Mouse (Mus musculus): ENCODE data around the gene Dpp6. TPM values are rescaled to one million over a fixed set of nuclear protein-coding genes. Genes with fewer than 3 reads are reported as not detected.

Dpp6 gene
- total and polyA plus RNA-seq, 3 experiments: 0.16 TPM; not detected in 2

DNA sequence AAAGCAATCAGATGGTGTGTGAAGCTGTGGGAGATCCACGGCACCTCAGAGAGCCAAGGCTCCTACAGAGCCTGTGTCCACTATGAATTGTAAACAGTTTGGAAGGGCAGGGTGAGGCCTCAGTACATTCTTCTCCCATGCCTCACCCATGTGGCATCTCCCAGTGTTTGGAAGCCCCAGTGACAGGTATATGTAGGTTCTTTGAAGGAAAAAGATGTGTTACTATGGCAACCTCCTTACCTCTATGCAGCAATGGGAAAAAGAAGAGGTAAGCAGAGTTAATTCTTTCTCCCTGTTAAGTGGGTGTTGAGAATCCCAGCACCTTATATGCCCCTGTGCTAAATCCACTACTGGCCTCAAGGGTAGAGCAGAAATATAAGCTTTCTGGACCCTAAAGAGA lies 351.5 kb downstream of the Dpp6 start:
- no peak for TF ChIP-seq GATA1 (IDR thresholded peaks at IDR 0.05; ENCODE audit: borderline replicate concordance, low read length)
- ATAC-seq (ENCODE audit: extremely low read depth, insufficient number of reproducible peaks, low FRiP score, poor library complexity, severe bottlenecking): no peak
- H3K27me3 ChIP-seq (ENCODE audit: insufficient read depth, low read length): no peaks in the 10 kb centered on the region
- no peaks in the 10 kb centered on the region for H3K4me1 ChIP-seq (ENCODE audit: insufficient read depth, low read depth, low read length)
- no peak overlapping the region for H3K4me3 ChIP-seq (ENCODE audit: low read depth, low read length)
- no peaks in the 10 kb centered on the region; the same call in 1 of the 2 replicates for H3K9me3 ChIP-seq (replicated peaks)
- no peak for DNase-seq (ENCODE audit: low spot score)
- H3K36me3 ChIP-seq (replicated peaks): no peaks in the 10 kb centered on the region

DNA sequence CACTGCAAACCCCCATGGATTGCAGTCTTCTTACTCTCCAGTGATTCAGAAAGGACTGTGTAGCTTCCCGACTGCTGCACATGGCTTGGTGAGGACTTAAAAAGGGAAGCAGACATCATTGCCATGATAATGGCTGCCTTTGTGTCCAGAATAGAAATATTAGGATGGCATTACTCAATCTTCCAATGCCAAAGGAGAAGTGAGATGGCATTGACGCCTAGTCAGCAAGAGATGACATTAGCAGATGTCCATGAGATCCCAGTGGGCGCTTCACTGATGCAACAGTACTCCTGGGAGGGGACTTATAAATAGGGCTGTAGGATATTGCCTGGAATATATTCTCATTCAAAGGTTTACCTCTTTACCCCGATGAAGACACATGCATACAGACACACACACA lies 368.0 kb downstream of the Dpp6 start:
- no peak for TF ChIP-seq TAL1 (conservative IDR thresholded peaks at IDR 0.05; ENCODE audit: low read depth, low read length)
- no peak for TF ChIP-seq GATA1 (IDR thresholded peaks at IDR 0.05; ENCODE audit: borderline replicate concordance, low read length)
- TF ChIP-seq CTCF (IDR thresholded peaks at IDR 0.05; ENCODE audit: low read depth, low read length): no peak
- TF ChIP-seq POLR2AphosphoS5 (IDR thresholded peaks at IDR 0.05; ENCODE audit: insufficient replicate concordance, low read depth, low read length): no peak
- TF ChIP-seq GATA2 (IDR thresholded peaks at IDR 0.05; ENCODE audit: borderline replicate concordance, low read depth, low read length): no peak
- no peak overlapping the region for H3K4me3 ChIP-seq (ENCODE audit: low read depth, low read length)
- ATAC-seq (ENCODE audit: extremely low read depth, insufficient number of reproducible peaks, low FRiP score, poor library complexity, severe bottlenecking) (no peak), DNase-seq (ENCODE audit: low spot score) (no peak)
- H3K36me3 ChIP-seq (replicated peaks): no peaks in the 10 kb centered on the region
- H3K9me3 ChIP-seq (replicated peaks): peaks cover 6% of the 10 kb centered on the region; the same call in 1 of the 2 replicates
- no peaks in the 10 kb centered on the region for H3K4me1 ChIP-seq (ENCODE audit: insufficient read depth, low read depth, low read length)
- H3K27me3 ChIP-seq (ENCODE audit: insufficient read depth, low read length): no peaks in the 10 kb centered on the region

DNA sequence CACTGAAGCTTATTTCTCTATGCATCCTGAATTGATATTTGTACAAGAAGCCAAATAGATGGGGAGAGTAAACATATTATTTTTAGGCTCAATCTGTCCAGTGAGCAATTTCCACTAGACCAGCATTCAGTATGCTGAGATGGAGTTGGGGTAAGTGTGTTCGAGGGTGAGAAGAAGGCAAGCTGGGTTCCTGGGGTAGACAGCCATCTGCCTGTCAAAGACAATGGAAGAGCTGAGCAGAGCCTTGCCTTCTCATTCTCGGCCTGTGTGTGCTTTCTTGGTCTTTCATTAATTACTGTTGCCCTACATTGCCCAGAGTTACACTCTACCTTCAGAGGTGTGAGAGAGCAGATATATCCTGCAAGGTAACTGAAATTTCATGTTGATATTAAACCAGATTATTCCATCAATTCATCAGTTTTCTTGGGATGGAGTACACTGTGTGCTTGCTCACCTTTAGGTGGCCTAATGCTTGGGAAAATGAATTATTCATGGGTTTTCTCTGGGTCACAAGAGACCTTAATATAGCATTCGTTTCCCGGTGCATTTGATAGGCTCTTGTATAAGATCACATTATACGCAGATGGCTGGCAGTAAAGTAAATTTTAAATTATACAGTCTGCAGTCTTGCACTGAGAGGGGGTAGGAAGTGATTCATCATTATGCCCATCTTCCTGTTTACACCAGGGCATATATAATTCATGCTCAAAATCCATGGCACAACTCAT lies 374.4 kb downstream of the Dpp6 start:
- no peaks in the 10 kb centered on the region for H3K4me1 ChIP-seq (ENCODE audit: insufficient read depth, low read depth, low read length)
- no peak for DNase-seq (ENCODE audit: low spot score)
- no peak overlapping the region for H3K4me3 ChIP-seq (ENCODE audit: low read depth, low read length)
- TF ChIP-seq GATA1 (IDR thresholded peaks at IDR 0.05; ENCODE audit: borderline replicate concordance, low read length): no peak
- no peak for TF ChIP-seq GATA2 (IDR thresholded peaks at IDR 0.05; ENCODE audit: borderline replicate concordance, low read depth, low read length)
- no peak for TF ChIP-seq TAL1 (conservative IDR thresholded peaks at IDR 0.05; ENCODE audit: low read depth, low read length)
- no peak for TF ChIP-seq CTCF (IDR thresholded peaks at IDR 0.05; ENCODE audit: low read depth, low read length)
- TF ChIP-seq POLR2AphosphoS5 (IDR thresholded peaks at IDR 0.05; ENCODE audit: insufficient replicate concordance, low read depth, low read length): no peak
- no peaks in the 10 kb centered on the region for H3K27me3 ChIP-seq (ENCODE audit: insufficient read depth, low read length)
- no peaks in the 10 kb centered on the region for H3K36me3 ChIP-seq (replicated peaks)
- 0 out of 2 replicates have a peak, but pooled peaks cover 1% of the 10 kb centered on the region for H3K9me3 ChIP-seq (replicated peaks)
- no peak for ATAC-seq (ENCODE audit: extremely low read depth, insufficient number of reproducible peaks, low FRiP score, poor library complexity, severe bottlenecking)

DNA sequence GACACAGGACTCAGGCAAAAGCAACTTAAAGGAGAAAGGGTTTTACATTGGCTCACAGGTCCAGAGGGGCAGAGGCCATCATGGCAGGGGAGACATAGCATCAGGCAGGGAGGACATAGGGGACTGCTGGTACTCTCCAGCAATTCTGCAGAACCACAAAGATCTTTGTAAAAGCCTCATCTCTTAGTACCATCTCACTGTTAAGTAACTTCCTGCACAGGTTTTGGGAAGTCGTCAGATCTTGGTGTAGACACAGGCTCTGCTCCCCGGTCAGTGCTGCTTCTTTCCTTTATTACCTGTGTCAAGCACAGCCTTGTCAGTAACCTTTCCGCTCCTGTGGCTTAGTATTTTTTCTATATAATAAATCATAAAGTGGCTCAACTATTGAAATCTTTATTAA lies 377.2 kb downstream of the Dpp6 start:
- TF ChIP-seq GATA2 (IDR thresholded peaks at IDR 0.05; ENCODE audit: borderline replicate concordance, low read depth, low read length) (no peak), TAL1 (conservative IDR thresholded peaks at IDR 0.05; ENCODE audit: low read depth, low read length) (no peak), GATA1 (IDR thresholded peaks at IDR 0.05; ENCODE audit: borderline replicate concordance, low read length) (no peak), POLR2AphosphoS5 (IDR thresholded peaks at IDR 0.05; ENCODE audit: insufficient replicate concordance, low read depth, low read length) (no peak), CTCF (IDR thresholded peaks at IDR 0.05; ENCODE audit: low read depth, low read length) (no peak)
- no peaks in the 10 kb centered on the region for H3K36me3 ChIP-seq (replicated peaks)
- H3K9me3 ChIP-seq (replicated peaks): no peaks in the 10 kb centered on the region; the same call in 1 of the 2 replicates
- H3K4me3 ChIP-seq (ENCODE audit: low read depth, low read length): no peak overlapping the region
- ATAC-seq (ENCODE audit: extremely low read depth, insufficient number of reproducible peaks, low FRiP score, poor library complexity, severe bottlenecking) (no peak), DNase-seq (ENCODE audit: low spot score) (no peak)
- no peaks in the 10 kb centered on the region for H3K27me3 ChIP-seq (ENCODE audit: insufficient read depth, low read length)
- no peaks in the 10 kb centered on the region for H3K4me1 ChIP-seq (ENCODE audit: insufficient read depth, low read depth, low read length)

DNA sequence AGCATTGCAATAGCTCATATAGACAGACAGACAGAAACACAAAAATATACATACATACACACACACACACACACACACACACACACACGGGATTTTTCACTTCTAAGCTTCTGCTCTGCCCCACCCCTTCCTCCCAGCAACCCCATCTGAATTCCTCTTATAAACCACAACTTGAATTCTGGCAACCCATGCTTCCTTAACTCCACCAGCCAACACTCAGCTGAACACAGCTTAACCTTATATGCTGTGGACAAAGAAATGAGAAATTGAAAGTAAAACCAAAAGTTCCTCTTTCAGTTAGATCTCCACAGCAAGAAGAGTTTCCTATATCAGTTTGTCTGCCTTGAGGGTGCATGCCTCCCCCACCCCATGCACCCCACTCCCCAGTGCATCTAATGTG lies 378.0 kb downstream of the Dpp6 start:
- no peaks in the 10 kb centered on the region for H3K36me3 ChIP-seq (replicated peaks)
- no peaks in the 10 kb centered on the region for H3K4me1 ChIP-seq (ENCODE audit: insufficient read depth, low read depth, low read length)
- H3K9me3 ChIP-seq (replicated peaks): peaks cover 2% of the 10 kb centered on the region
- ATAC-seq (ENCODE audit: extremely low read depth, insufficient number of reproducible peaks, low FRiP score, poor library complexity, severe bottlenecking) (no peak), DNase-seq (ENCODE audit: low spot score) (no peak)
- no peak overlapping the region for H3K4me3 ChIP-seq (ENCODE audit: low read depth, low read length)
- no peaks in the 10 kb centered on the region for H3K27me3 ChIP-seq (ENCODE audit: insufficient read depth, low read length)
- no peak for TF ChIP-seq GATA1 (IDR thresholded peaks at IDR 0.05; ENCODE audit: borderline replicate concordance, low read length)
- TF ChIP-seq CTCF (IDR thresholded peaks at IDR 0.05; ENCODE audit: low read depth, low read length): no peak
- no peak for TF ChIP-seq POLR2AphosphoS5 (IDR thresholded peaks at IDR 0.05; ENCODE audit: insufficient replicate concordance, low read depth, low read length)
- no peak for TF ChIP-seq TAL1 (conservative IDR thresholded peaks at IDR 0.05; ENCODE audit: low read depth, low read length)
- no peak for TF ChIP-seq GATA2 (IDR thresholded peaks at IDR 0.05; ENCODE audit: borderline replicate concordance, low read depth, low read length)

DNA sequence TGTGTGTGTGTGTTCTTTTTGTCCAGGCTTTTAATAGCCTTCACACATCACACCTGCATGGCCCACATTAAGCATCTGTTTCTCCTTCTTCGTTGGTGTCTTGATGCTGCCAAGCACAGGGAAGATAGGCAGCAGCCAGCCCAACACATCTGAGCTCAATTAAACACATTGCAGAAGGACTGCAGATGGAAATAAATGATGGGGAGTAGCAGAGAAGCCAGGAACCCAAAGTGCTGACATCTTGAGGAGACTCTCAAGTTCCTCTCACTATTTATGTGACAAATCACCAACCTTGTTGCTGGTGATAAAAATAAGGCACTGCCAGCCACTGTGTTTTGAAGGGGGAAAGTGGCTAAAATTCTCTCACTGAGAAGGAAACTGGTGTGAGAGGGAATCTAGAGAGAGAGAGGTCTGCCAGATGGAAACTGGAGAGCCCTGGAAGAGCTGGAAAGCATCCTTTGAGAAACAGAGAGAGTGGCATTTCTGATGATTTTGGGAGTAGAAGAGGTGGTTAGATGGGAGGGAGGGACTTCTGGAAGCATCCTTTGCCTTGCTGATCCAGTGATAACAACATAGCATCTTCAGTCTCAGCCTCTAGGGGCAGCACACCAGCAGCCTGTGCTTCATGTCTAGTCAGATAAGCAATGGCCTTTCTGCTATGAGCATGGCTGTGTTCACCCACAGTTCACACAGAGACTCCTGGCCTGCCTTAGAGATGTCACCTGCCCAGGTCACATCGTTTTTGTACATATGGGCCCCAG lies 383.8 kb downstream of the Dpp6 start:
- TF ChIP-seq POLR2AphosphoS5 (IDR thresholded peaks at IDR 0.05; ENCODE audit: insufficient replicate concordance, low read depth, low read length): no peak
- TF ChIP-seq GATA1 (IDR thresholded peaks at IDR 0.05; ENCODE audit: borderline replicate concordance, low read length): no peak
- TF ChIP-seq GATA2 (IDR thresholded peaks at IDR 0.05; ENCODE audit: borderline replicate concordance, low read depth, low read length): no peak
- TF ChIP-seq CTCF (IDR thresholded peaks at IDR 0.05; ENCODE audit: low read depth, low read length): no peak
- TF ChIP-seq TAL1 (conservative IDR thresholded peaks at IDR 0.05; ENCODE audit: low read depth, low read length): no peak
- no peak for DNase-seq (ENCODE audit: low spot score)
- Histone ChIP-seq H3K4me3 (ENCODE audit: low read depth, low read length) (no peak overlapping the region), H3K4me1 (ENCODE audit: insufficient read depth, low read depth, low read length) (no peaks in the 10 kb centered on the region), H3K27me3 (ENCODE audit: insufficient read depth, low read length) (no peaks in the 10 kb centered on the region), H3K36me3 (replicated peaks) (no peaks in the 10 kb centered on the region), H3K9me3 (replicated peaks) (peaks cover 5% of the 10 kb centered on the region)
- no peak for ATAC-seq (ENCODE audit: extremely low read depth, insufficient number of reproducible peaks, low FRiP score, poor library complexity, severe bottlenecking)

Data from G1E (cell line).